Mouse (Mus musculus): Measurements from ENCODE around the gene Cd247.

Cd247 gene

DNA sequence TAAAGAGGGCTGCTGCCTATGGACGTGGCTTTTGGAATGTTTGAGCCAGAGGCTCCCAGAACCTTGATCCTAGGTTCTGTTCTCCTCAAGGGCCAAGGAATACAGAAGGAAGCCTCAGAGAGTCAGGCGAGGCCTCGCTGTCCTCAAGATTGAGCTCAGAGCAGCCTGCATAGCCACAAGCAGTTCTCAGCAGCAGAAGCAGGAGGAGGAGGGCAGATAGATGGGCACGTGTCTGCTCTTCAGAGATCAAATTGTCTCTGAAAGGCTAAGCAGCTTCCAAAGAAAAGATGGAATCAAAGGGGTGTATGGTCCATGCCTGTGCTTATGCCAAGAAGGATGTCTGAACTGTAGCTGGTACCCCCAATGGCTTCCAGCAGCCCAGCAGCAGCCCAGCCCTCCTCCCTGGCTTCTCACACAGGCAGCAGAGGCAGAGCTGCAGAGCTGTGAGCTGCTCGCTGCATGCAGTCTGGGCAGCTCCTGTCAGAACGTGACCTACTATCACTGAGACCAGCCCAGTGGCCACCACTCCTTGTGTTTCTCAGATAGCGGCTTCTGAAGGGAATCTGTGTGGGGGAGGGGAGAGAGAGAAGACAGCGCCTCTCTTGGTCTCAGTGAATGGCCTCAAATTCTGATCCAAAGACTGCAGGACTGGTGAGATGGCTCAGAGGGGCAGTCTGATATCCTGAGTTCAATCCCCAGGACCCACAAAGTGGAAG is 29.8 kb downstream of the Cd247 start:
- DNase-seq (ENCODE audit: low spot score): no peak

DNA sequence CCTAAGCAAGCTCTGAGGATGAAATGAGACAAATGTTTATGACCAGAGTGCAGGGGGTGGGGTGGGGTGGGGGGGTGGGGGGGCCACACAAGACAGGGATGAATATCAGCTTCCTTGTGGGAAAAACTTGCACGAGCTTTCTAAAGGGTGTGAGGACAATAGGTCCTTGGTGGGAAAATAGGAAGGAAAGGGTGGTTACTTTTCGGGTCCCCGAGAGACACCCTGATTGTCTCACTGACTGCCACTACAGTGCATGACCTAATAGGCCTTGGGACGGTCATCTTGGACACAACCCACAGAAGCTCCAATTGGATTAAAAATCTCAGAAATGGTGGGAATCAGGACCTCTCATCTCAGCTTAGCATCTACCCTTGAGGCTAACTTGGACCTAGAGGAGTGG is 30.7 kb downstream of the Cd247 start:
- no peak for DNase-seq (ENCODE audit: low spot score)

DNA sequence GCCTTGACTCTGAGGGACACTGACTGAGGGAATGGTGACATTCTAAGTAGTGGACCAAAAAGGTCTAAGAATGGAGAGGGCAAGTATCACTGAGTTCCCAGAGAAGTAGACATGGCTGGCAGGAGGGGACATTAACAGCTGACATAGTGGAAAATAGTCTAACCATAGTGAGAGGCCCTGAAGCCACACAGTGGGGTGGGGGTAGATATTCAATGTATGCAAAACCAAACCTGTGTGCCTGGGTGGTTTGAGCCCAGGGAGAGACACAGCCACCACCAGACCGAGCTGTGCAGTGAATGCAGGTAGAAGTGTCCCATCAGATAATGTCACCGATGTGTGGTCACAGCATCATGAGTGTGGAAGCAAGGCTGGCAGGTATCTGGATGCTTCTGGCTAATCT is 33.5 kb downstream of the Cd247 start:
- DNase-seq (ENCODE audit: low spot score): no peak

DNA sequence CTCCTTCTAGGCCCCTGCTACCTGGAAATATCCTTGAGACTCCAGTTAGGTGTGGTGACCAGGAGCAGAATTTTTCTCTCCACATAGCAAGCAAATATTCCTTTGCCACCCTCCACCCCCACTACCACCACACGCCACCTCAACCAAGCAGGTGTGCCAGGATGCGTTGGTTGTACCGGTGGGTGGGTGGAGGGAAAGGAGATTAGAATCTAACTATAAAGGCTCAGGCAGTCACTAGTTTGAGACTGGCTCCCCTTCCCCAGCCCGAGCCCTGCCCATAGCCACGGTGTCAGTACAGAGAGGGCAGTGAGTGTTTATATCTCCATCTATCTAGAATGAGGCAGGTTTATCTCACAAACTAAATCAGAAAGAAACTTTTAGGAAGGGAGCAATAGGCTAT is 39.7 kb downstream of the Cd247 start:
- no peak for DNase-seq (ENCODE audit: low spot score)

DNA sequence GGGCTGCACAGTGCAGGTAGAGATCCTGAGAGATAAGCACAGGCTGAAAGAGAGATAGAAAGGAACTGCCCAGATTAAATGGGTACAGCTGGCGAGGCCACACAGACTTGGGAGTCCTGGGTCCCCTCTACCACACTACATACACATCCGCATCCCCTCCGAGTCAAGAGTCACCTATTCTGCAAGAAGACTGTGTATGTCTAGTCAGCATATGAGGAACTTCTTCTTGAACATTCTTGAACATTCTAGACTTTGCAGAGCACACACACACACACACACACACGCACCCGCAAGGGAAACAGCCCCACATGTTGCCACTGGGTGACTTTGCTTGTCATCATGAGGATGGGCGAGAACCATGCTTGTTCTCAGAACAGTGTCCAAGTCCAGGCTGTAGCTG is 40.1 kb downstream of the Cd247 start:
- no peak for DNase-seq (ENCODE audit: low spot score)

DNA sequence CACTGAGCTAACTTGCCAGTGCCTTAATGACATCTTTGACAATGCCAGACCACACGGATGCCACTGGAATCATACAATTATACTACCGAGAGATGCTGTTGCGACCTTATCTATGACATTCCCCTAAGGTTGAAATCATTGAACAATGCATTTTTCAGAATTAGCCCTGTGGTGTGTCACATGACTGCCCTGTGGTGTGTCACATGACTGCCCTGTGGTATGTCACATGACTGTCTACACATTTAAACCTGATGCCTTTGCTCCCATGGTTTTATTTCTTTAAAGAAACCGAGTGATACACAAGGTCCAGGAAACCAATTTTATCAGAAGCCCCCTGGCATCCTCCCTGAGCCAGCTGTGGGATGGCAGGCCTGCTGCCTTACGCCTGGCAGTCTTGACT is 41.4 kb downstream of the Cd247 start:
- no peak for DNase-seq (ENCODE audit: low spot score)

DNA sequence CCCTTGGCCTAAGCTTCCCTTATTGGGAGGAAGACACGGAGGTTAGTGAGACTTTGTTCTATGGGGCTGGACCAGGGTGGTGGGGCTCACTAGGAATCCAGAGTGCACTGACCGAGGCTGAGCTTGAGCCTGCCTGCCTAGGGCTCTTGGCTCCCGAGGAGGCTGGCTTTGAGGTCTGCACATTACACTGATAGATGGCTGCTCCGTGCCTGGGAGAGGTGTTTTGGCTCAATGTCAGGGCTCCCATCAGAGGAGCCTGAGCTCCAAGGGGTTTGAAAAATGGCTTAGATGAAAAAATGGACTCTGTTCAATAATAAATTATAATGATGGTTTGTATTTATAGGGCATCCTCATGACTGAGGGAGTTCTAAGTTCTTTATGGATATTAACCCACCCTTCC is 44.8 kb downstream of the Cd247 start:
- no peak for DNase-seq (ENCODE audit: low spot score)

DNA sequence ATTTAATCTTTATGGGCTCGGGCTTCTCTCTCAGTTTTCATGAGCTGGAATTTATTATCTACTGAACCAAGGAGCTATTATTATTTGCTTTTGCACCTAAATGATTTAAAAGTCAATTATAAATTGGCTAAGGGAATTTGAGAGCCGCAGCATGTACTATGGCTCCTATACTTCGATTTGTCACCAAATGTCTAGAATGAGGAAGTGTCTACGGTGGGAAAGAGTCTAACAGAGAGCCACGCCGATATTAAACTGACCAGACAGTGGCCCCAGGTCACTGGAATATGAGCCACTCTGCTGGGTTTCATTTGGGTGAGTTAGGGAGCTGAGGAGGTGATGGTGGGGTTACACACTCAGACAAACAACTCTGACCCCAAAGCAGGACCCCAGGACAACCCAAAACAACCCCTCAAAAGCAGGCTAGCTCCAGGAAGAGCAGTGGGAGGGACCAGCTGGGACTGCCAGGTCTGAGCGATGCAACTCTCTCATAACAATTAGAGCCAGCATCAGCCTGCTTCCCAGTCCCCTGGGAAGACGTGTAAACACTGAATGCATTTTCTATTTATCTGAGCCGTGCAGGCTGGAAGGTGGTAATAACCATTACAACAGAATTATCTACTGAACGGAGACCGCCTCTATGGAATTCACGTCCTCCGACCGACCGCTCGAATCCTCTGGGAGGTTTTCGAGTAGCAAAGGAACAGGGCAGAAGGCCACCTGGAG is 45.6 kb downstream of the Cd247 start:
- DNase-seq (ENCODE audit: low spot score): no peak

DNA sequence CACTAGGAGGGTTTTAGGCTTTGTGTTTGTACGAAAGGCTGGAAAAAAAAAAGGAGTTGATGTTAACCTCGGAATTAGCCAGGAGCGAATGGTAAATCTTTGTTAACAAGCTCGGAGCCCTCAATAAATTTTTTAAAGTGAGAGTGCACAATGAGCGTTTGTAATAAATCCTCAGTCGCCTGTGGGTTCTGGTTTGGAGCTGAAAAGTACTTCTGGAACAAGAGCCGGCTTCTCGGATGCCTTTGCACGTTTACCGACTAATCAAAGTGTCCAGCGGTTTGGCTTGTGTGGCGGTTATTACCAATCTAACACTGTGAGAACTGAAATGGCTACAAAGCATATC is 46.1 kb downstream of the Cd247 start:
- no peak for DNase-seq (ENCODE audit: low spot score)

DNA sequence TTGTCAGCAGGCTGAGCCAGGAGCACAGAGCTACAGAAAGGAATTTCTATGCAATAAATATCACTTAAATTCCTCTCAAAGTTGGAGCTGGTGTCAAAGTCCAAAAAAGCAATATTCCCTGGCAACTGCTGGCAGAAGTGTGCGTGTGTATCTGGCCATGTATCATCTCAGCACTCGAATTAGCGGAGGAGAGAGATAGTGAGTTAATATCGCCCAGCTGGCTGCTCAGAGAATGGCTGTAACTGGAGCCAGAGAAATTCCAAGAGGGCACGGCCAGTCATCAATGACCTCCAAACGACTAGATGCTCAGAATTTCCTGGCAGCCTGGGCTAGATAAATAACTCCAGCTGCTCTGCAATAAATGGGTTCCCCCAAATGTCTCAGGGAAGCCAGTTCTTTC is 48.0 kb downstream of the Cd247 start:
- DNase-seq (ENCODE audit: low spot score): no peak

DNA sequence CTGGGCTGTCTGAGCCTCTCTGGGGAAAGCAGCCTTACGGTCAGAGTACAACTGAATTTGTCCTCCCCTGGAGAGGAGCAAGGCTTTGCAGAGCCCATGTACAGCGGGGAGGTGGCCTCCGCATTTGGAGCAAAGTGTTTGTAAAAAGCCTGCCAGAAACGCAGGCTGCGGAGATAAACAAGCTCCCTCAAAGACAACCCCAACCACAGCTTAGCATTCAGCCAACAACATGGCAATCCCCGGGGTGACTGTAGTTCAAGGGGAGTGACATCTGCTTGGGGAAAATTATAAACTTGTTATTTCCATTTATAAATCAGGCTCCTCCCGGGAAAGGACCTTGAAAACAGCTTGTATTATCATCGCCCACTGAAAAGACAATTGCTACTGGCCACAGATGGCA is 49.1 kb downstream of the Cd247 start:
- DNase-seq (ENCODE audit: low spot score): no peak

DNA sequence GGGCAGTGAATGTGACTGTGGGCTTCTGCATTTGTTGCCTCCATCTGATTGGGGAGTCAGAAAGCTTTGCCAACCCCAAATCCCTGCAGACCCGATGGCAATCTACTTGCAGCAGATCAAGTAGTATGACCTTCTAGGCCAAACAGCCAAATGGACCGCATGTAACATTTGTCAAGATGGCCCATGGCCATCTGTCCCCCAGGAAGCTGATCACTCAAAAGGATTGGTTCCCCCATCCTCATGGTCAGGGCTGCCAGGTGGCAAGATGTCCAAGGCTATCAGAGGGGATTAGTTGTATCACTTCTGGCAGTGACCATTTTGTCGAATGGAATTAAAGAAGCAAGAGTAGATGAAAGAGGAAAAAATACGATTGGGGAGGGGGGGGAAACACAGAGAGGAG is 50.7 kb downstream of the Cd247 start:
- DNase-seq (ENCODE audit: low spot score): no peak

DNA sequence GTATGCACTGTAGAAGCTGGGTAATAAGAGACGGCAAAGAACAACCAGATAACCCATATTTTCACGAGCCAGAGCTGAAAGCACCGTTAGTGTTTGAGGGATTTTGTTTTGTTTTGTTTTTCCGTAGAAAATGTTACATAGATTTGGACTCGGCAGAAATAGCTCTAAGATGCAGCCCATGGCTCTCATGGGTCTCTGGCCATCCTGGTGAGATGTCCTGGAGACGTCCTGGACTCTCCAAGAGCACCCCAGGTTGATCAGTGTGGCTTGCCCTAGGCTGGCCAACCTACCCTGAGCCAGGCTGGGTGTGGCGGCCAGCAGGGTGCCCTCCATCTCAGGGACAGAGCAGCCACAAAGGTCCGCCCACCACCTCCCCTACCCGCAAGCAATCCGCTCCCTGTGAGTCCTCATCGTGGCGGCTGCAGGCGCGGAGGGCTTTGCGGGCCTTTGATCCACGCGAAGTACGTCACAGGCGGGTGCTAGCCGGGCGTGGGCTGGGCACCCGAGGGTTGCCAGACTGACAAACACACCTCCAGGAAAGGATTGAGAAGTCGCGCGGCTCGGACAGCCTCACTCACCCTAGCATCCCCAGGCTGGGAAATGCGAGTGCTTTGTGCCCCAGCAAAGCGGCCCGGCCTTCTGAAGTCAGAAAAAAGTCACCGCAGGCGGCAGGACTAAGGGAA is 52.2 kb downstream of the Cd247 start:
- no peak for DNase-seq (ENCODE audit: low spot score)

DNA sequence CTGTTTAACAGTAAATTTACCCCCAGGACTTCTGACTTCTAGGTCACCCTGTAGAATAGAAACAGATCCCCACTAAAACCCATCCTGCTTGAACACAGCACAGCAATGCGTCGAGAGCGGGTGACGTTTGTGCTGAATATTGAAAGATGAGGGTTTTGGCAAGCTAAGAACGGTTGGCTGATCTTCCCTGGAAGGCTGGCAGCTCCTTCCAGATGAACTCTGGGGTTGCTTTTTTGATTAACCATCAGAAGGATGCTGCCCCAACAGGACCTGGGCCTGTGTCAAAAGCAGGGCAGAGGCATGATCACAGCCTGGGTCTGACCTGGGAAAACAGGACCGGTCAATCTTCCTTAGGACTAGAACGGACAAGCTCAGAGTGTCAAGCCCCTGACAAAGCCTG is 53.7 kb downstream of the Cd247 start:
- DNase-seq (ENCODE audit: low spot score): no peak

DNA sequence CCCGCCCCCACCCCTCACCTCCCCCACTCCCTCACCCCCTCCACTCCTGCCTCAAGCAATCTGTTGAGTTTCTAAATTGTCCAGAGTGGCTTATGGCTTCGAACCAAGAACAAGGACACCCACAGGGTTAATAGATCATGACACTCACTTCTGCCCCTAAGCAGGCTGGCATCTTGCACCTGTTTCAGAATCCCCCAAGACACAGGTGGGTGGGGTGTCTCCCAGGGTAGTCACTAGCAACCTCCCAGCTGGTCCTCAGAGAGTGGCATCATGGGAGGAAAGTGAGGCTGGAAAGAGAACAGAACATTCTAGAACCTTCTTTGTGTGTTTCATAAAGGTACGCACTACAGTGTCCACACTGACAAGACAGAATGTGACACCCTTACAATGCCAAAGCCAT is 55.1 kb downstream of the Cd247 start:
- DNase-seq (ENCODE audit: low spot score): no peak

DNA sequence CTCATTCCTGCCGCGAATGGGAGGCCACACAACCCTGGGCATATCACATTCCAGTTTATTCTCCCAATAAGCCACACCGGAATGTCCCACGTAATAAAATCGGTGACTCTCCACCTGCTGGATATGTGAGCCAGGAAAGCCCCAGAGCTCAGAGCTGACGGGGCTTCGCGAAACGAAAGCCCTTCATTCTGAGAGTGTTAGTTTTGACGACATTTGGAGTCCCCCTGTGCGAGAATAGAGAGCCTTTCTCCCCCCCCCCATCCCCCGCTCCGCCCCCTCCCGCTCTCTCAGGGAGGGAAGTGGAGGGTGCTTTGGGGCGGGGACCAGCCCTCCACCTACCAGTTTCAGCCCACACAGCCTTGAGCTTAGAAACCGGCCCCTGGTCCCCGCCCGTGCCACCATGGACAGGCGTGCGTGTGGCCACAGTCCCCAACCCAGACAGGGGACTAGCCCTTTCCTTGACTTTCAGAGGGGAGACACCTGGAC is 56.0 kb downstream of the Cd247 start:
- no peak for DNase-seq (ENCODE audit: low spot score)

DNA sequence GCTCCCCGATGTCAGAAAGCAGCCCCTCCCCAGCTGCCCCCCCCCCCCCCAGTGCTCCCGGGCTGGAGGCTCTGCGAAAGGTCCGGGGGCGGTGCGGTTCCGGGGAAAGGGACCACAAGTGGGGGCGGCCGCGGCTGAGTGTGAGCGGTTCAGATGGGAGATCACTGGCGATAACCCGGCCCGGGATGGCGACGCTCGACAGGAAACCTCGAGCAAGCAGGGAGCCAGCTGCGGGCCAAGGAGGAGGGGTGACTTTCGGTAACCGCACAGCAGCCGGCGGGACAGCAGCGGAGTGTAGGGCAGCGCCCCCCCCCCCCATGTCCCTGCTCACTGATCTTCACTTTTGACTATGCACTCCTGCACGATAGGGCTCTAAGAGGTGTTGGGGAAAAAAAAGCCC is 56.5 kb downstream of the Cd247 start:
- DNase-seq (ENCODE audit: low spot score): no peak

DNA sequence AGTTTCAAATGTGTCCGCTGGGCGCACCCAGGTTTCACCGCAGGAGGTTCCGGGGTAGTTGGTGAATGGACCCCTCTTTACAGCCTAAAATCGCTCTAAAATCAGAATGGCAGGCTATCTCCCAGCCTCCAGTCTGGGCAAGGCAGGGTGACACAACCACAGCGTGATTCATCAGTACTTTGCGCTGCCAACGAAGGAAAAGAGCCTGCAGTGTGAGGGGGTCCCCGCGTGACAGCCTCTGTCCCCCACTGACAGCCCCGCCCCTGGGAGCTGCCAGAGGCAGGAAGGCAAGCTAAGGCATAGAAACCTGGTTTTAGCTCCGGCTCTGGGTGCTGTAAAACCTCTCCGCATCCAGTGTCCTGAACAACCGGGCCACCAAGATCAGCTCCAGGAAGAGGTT is 56.9 kb downstream of the Cd247 start:
- DNase-seq (ENCODE audit: low spot score): no peak

DNA sequence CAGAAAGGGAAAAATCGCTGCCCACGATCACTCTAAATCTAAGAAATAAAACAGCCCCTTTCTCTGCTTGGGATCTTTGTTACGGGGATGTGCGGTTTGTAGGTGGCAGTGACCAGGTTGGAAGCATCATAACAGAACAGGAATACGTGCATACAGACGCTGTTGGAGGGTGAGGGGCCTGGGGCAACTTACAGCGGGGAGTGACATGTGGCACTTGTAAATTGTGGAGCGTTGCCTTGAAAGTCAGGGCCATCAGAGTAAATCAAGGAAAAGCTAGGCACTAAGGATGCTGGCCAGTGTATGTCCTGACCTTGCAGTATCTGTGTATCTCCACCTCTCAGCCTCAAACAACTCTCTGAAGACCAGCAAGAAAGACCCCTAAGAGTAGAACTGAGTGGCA is 59.9 kb downstream of the Cd247 start:
- no peak for DNase-seq (ENCODE audit: low spot score)

DNA sequence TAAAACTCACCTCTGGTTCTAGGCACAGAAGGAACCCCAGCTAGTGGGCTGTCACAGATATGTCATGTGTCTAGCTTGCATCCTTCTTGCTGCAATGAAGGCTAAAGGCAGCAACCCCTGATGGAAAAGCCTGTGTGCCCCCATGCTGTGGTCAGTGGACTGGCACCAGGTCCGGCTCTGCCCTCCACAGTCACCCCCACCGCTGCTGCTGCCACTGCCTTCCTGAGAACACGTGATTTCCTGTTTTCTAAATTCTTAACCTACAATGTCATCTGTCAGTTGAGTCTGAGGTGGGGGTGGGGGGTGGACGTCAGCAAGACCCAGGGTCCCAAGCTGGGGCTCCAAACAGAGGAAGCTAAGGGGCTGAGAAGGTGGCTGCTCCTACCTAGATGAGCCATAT is 60.4 kb downstream of the Cd247 start:
- DNase-seq (ENCODE audit: low spot score): no peak

DNA sequence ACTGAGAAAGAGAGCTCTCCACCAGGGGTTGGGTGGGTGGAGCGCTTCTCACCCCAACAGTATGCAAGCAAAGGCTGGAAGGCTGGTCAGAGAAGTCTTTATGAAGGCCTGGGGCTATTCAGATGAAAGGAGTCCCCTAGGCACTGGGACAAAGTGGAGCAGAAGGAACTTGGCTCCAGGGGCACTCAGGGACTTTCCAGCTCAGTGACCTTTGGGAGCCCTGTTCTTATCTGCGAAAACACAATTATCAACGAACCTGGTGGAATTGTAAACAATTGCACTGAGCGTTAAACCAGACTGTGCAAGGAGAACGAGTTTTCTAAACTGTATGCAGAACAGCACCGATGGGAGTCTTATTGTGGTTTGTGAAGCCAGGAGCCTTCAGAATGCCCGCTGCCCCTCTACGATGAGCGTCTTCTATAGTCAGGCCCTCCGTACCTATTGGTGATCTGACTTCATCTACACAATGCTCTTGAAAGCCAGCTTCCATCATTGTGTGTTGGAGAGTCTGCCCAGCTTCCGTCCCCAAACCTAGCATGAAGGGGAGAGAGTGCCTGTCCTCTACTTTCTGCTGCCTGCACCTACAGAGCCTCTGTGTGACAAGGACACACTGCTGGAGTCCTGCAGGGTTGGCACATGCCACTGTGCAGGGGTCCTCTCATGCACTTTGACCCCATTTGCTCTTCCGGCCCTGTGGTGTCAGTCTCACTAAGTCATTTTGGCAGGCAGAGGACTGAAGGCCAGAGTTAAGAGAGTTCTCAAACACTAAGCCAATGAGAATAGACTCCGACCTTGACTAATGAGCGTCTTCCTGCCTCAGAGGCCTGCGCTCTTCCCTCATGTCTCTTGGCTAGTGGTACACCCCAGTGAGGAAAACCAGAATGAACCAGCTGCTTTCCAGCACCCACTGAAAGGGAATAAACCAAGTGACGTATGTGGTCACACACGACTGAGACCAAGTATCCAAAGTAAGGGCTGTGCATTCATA is 61.3 kb downstream of the Cd247 start:
- no peak for DNase-seq (ENCODE audit: low spot score)

DNA sequence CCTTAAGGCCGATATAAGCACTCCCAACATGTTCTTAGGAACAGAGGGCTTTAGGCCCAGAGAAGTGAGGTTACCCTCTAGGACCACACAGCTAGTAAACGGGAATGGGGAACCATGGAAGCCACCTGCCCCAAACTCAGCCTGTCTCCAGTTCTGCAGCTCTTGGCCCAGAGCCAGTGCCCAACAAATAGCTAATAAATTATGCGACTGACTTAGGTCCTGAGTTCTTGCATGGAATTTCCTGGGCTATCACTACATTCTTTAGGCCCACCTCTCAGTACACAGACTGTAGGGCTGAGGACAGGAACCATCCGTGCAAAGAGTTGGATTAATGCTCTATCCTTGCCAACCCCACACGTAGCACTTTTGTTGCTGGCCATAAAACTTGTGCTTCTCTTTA is 63.6 kb downstream of the Cd247 start:
- no peak for DNase-seq (ENCODE audit: low spot score)
